Mouse (Mus musculus) hindbrain, embryonic 11.5 days (tissue): ENCODE results near the gene Kdm7a. TPM values are rescaled to one million over a fixed set of nuclear protein-coding genes. Genes with fewer than 3 reads are reported as not detected.

ENCODE experiments used
- ATAC-seq: fragments of 200-750 bp; cut with Nextera tagmentation; 2 replicates; pipeline ENCODE4 v1.8.0; 2017; ENCODE audit warnings: mild to moderate bottlenecking, moderate TSS enrichment, moderate library complexity; ENCODE audit not compliant: low FRiP score
- DNase-seq: peaks from one replicate; pipeline ENCODE4 v3.0.0-alpha.2; 2015; ENCODE audit warnings: low spot score
- H3K27ac ChIP-seq: fragments of 300-500 bp; sonication (generic); 2 replicates; pipeline ENCODE4 v1.5.1; 2014; ENCODE audit warnings: mild to moderate bottlenecking, low read depth, low read length
- H3K27me3 ChIP-seq: fragments of 300-500 bp; sonication (generic); 2 replicates; pipeline ENCODE4 v1.6.1; 2014; ENCODE audit warnings: mild to moderate bottlenecking, low read length, moderate library complexity, mixed read lengths; ENCODE audit not compliant: control insufficient read depth, insufficient read depth
- H3K36me3 ChIP-seq: fragments of 300-500 bp; sonication (generic); 2 replicates; pipeline ENCODE4 v1.6.1; 2014; ENCODE audit warnings: mild to moderate bottlenecking, low read length, moderate library complexity, mixed read lengths; ENCODE audit not compliant: control insufficient read depth, insufficient read depth
- H3K4me1 ChIP-seq: fragments of 300-500 bp; sonication (generic); replicated peaks from 2 replicates; pipeline ENCODE4 v1.6.1; 2014; ENCODE audit warnings: low read length, mixed read lengths; ENCODE audit not compliant: control insufficient read depth, insufficient read depth
- H3K4me2 ChIP-seq: fragments of 300-500 bp; sonication (generic); replicated peaks from 2 replicates; pipeline ENCODE4 v1.6.1; 2014; ENCODE audit warnings: mild to moderate bottlenecking, low read depth, low read length
- H3K4me3 ChIP-seq: fragments of 300-500 bp; sonication (generic); 2 replicates; pipeline ENCODE4 v1.5.1; 2014; ENCODE audit warnings: low read depth, low read length
- H3K9ac ChIP-seq: fragments of 300-500 bp; sonication (generic); 2 replicates; pipeline ENCODE4 v1.6.1; 2014; ENCODE audit warnings: low read depth, low read length
- H3K9me3 ChIP-seq: fragments of 300-500 bp; sonication (generic); 2 replicates; pipeline ENCODE4 v1.6.1; 2016; ENCODE audit warnings: low read length; ENCODE audit not compliant: control insufficient read depth
- WGBS: fragments of 180-500 bp; shearing (Covaris S2); extraction: QIAGEN DNeasy Blood & Tissue Kit; methylation state at CpG from one replicate; pipeline ENCODE4 v1.1.7; 2014; 5-methylcytosine and 5-hydroxymethylcytosine counted together
- polyA plus RNA-seq: library from polyadenylated mRNA; unstranded; fragments of >200 nt; fragmentation: Nextera tagmentation; extraction: Ambion mirVana; gene quantifications from 2 replicates; pipeline ENCODE4 v1.2.1, GENCODE M21; 2014

The Kdm7a gene
- polyA plus RNA-seq, 1 experiment from 2014 or later = 20.1 TPM

- H3K9ac ChIP-seq = no peak overlapping the region
- H3K36me3 ChIP-seq = no peaks in the 10 kb centered on the region; the same call in 1 of the 2 replicates
- no peak overlapping the region for H3K4me3 ChIP-seq
- no peaks in the 10 kb centered on the region for H3K27me3 ChIP-seq
- no peak overlapping the region for H3K27ac ChIP-seq
- H3K4me2 ChIP-seq = no peak overlapping the region
- DNase-seq (no peak), ATAC-seq (no peak)
- no peaks in the 10 kb centered on the region for H3K9me3 ChIP-seq
- 89% methylated on average over 5 of the region's 5 CpGs for WGBS
- no peaks in the 10 kb centered on the region for H3K4me1 ChIP-seq
These were observed 13.6 kb downstream of the Kdm7a start for GRCm38 (mm10) chr6:39193006-39193405.

DNA sequence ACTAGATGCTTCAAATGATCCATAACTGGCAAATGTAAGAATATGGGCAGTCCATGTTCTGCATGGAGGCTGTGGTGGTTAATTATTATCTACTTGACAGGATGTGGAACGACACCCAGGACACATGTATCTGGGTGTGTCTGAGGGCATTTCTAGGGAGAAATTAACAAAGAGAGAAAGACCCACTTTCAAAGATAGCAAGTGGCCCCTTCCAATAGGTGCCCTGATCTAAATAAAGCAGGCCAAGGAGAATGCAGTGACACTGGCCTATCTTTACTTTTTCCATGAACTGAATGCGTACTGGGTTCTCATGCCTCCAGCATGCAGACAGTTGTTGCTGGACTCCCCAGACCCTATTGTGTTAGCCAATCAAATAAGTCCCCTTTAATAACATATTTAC is 15.1 kb downstream of the Kdm7a start:
- no peak for DNase-seq
- no peaks in the 10 kb centered on the region; the same call in 1 of the 2 replicates for H3K36me3 ChIP-seq
- 96% methylated on average over 2 of the region's 2 CpGs for WGBS

GRCm38 (mm10) chr6:39187227-39187626 is 19.4 kb downstream of the Kdm7a start:
- H3K36me3 ChIP-seq = no peaks in the 10 kb centered on the region; the same call in 1 of the 2 replicates
- no peak overlapping the region for H3K4me2 ChIP-seq
- ATAC-seq (no peak), DNase-seq (peak; percentile 27)
- no peak overlapping the region for H3K27ac ChIP-seq
- peaks cover 2% of the 10 kb centered on the region; the same call in 1 of the 2 replicates for H3K9me3 ChIP-seq
- H3K4me3 ChIP-seq = no peak overlapping the region
- no peaks in the 10 kb centered on the region for H3K27me3 ChIP-seq
- 39% methylated on average over 2 of the region's 2 CpGs for WGBS
- H3K9ac ChIP-seq = no peak overlapping the region
- H3K4me1 ChIP-seq = no peaks in the 10 kb centered on the region

More for the DNA sequence above, 15.1 kb downstream of the Kdm7a start:
- H3K9ac ChIP-seq = no peak overlapping the region
- no peaks in the 10 kb centered on the region for H3K4me1 ChIP-seq
- H3K4me3 ChIP-seq = no peak overlapping the region
- H3K27ac ChIP-seq = no peak overlapping the region
- H3K4me2 ChIP-seq = no peak overlapping the region
- H3K27me3 ChIP-seq = no peaks in the 10 kb centered on the region
- no peaks in the 10 kb centered on the region for H3K9me3 ChIP-seq
- no peak for ATAC-seq

DNA sequence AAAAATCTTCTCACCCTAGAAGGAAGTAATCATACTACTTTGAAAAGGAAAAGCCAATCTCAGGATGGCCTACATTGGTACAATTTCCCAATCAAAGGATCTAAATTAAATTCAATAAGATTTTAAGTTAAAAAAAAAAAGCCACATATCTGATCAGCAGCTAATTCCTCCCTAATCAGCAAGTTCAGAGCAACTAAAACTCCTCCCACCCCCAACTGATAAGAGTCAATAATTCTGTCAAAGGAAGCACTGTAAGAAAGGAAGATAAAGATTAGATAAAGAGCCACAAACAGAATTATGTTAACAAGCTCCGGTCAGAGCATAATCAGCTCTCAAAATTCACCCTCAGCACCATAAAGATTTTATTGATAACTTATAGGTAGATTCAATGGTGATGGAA is 37.5 kb downstream of the Kdm7a start:
- Histone ChIP-seq H3K36me3 (no peaks in the 10 kb centered on the region), H3K9ac (no peak overlapping the region), H3K9me3 (no peaks in the 10 kb centered on the region), H3K27ac (no peak overlapping the region), H3K4me2 (no peak overlapping the region), H3K27me3 (no peaks in the 10 kb centered on the region), H3K4me3 (no peak overlapping the region), H3K4me1 (no peaks in the 10 kb centered on the region)
- ATAC-seq (no peak), DNase-seq (no peak)
- WGBS = 90% methylated on average over 1 of the region's 1 CpGs

DNA sequence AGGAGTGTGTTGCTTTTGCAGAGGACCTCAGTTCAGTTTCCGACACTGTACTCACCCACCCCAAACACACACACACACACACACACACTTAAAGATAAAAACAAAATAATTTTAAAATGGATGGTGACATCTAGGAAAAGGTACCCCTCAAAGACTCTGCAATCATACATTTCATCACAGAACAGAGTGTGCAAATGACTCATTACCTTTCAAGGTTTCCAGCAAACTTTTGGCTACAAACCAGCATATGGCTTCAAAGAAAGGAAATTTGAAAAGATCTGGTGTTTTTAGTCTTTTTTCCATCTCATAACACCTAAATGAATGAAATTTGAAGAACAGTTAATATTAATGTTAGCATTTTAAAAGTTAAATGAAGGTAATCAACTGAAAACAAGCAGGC is 41.7 kb downstream of the Kdm7a start:
- H3K9me3 ChIP-seq = no peaks in the 10 kb centered on the region
- no peak for DNase-seq
- WGBS = 93% methylated on average over 1 of the region's 1 CpGs

GRCm38 (mm10) chr6:39161975-39162374 is 44.6 kb downstream of the Kdm7a start:
- DNase-seq = no peak
- ATAC-seq = no peak
- no peak overlapping the region for H3K4me3 ChIP-seq
- no peak overlapping the region for H3K27ac ChIP-seq
- H3K9ac ChIP-seq = no peak overlapping the region
- no peak overlapping the region for H3K4me2 ChIP-seq
- H3K36me3 ChIP-seq = 0 out of 2 replicates have a peak, but pooled peaks cover 2% of the 10 kb centered on the region
- no peaks in the 10 kb centered on the region for H3K4me1 ChIP-seq
- 96% methylated on average over 6 of the region's 6 CpGs for WGBS
- no peaks in the 10 kb centered on the region for H3K27me3 ChIP-seq
- H3K9me3 ChIP-seq = no peaks in the 10 kb centered on the region

More for the DNA sequence above, 41.7 kb downstream of the Kdm7a start:
- Histone ChIP-seq H3K36me3 (0 out of 2 replicates have a peak, but pooled peaks cover 2% of the 10 kb centered on the region), H3K4me2 (no peak overlapping the region), H3K4me3 (no peak overlapping the region), H3K27me3 (no peaks in the 10 kb centered on the region), H3K4me1 (no peaks in the 10 kb centered on the region), H3K27ac (no peak overlapping the region), H3K9ac (no peak overlapping the region)
- no peak for ATAC-seq

DNA sequence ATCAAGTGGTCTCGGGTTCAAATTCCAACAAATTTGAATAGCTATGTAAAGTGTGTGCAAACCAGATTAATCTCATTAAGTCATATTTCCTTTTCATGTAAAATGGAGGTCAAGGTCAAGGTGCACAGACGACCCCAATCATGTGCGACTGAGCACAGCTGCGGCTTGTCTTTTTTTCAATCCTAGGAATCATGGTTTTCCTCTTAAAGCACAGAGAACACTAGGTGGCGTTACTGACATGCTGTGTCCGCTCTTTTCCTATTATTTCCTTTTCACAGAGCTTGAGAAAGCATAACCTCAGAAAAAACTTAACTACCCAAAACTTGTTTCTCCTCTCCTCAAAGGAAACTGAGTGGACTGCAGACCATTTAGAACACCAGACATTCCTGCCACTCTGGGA is 60.5 kb downstream of the Kdm7a start:
- Histone ChIP-seq H3K9ac (no peak overlapping the region), H3K4me3 (no peak overlapping the region), H3K4me2 (no peak overlapping the region), H3K9me3 (no peaks in the 10 kb centered on the region), H3K36me3 (0 out of 2 replicates have a peak, but pooled peaks cover 9% of the 10 kb centered on the region), H3K4me1 (no peaks in the 10 kb centered on the region), H3K27ac (no peak overlapping the region), H3K27me3 (no peaks in the 10 kb centered on the region)
- DNase-seq = peak; percentile 39
- ATAC-seq = no peak
- WGBS = 58% methylated on average over 6 of the region's 6 CpGs

GRCm38 (mm10) chr6:39132556-39132955 is 74.0 kb downstream of the Kdm7a start:
- Histone ChIP-seq H3K27me3 (no peaks in the 10 kb centered on the region), H3K4me2 (no peak overlapping the region), H3K4me1 (no peaks in the 10 kb centered on the region), H3K36me3 (no peaks in the 10 kb centered on the region), H3K9ac (no peak overlapping the region), H3K4me3 (no peak overlapping the region), H3K9me3 (no peaks in the 10 kb centered on the region), H3K27ac (no peak overlapping the region)
- DNase-seq (no peak), ATAC-seq (no peak)
- WGBS = 73% methylated on average over 5 of the region's 5 CpGs

DNA sequence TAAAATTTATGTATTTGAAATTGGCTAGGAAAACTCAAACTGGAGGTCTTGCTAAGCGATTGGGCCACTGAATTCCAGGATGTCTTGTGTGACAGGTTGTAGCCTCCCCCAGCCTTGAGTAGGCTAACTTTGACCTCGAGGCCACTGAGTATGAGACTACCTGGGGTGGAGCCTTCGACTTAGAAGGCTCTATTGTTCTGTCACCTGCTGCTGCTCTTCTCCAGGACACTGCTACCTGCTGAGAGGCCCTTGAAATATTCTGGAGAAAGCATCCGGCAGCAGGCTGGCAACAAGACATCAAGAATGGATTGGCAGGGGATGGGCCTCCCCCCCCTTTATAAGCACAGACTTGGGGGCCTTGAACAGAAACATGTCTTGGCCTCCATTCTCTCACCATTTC is 75.1 kb downstream of the Kdm7a start:
- ATAC-seq (no peak), DNase-seq (no peak)
- H3K4me3 ChIP-seq = no peak overlapping the region
- H3K9me3 ChIP-seq = no peaks in the 10 kb centered on the region
- no peak overlapping the region for H3K27ac ChIP-seq
- H3K4me1 ChIP-seq = no peaks in the 10 kb centered on the region
- no peak overlapping the region for H3K4me2 ChIP-seq
- 32% methylated on average over 4 of the region's 4 CpGs for WGBS
- no peaks in the 10 kb centered on the region for H3K27me3 ChIP-seq
- no peaks in the 10 kb centered on the region for H3K36me3 ChIP-seq
- no peak overlapping the region for H3K9ac ChIP-seq
